Mouse (Mus musculus) liver, embryonic 14.5 days (tissue): ENCODE results near the gene Polr2f.

Experiments
- CTCF ChIP-seq: IDR thresholded peaks from 2 replicates; pipeline ENCODE4 v1.5.1; 2016; ENCODE audit warnings: antibody characterized with exemption, low read depth, control low read depth
- EP300 ChIP-seq: IDR thresholded peaks from 2 replicates; pipeline ENCODE4 v1.6.1; 2016; ENCODE audit warnings: antibody characterized with exemption, low read depth

- TF ChIP-seq CTCF: no peak
- TF ChIP-seq EP300: no peak
These were observed 24.3 kb downstream of the Polr2f start, which contains the start of gene Sox10 for GRCm38 (mm10) chr15:79165140-79165539.
